Mouse (Mus musculus) embryo, embryonic 11.5 days (tissue): Measurements from ENCODE around the gene Ghitm.
"Not testable (repeated sequence)": the region's sequence is repeated elsewhere in the genome, so short reads cannot be mapped to it uniquely, and the experiment has no call there.

Experiments
- DNase-seq: peaks from one replicate; pipeline ENCODE4 v3.0.0-alpha.2; 2012; ENCODE audit warnings: low read depth, low spot score

Gene Ghitm

GRCm38 (mm10) chr14:37135127-37135593, at the start of gene Ghitm:
Gene Ghitm (minus strand): TSS chr14:37135272.
- peak; percentile 91 for DNase-seq

- no peak for DNase-seq
These were observed 49.8 kb upstream of the Ghitm start for GRCm38 (mm10) chr14:37184871-37185270.

GRCm38 (mm10) chr14:37174484-37174883, 39.4 kb upstream of the Ghitm start:
- no peak for DNase-seq

GRCm38 (mm10) chr14:37165266-37165926, 30.3 kb upstream of the Ghitm start:
- no peak for DNase-seq

- no peak for DNase-seq
These were observed 29.4 kb upstream of the Ghitm start for GRCm38 (mm10) chr14:37164392-37165032.

- no peak for DNase-seq
These were observed 28.3 kb upstream of the Ghitm start for GRCm38 (mm10) chr14:37163277-37163956.

GRCm38 (mm10) chr14:37154391-37154790, 19.3 kb upstream of the Ghitm start:
- no peak for DNase-seq

- DNase-seq, result no peak
These were observed 4.1 kb upstream of the Ghitm start for GRCm38 (mm10) chr14:37139051-37139710.

GRCm38 (mm10) chr14:37137596-37137995, 2.5 kb upstream of the Ghitm start:
- DNase-seq, result not testable (repeated sequence)

GRCm38 (mm10) chr14:37136110-37136509, 1.0 kb upstream of the Ghitm start:
- no peak for DNase-seq

GRCm38 (mm10) chr14:37135671-37136070, 599 bp upstream of the Ghitm start:
- no peak for DNase-seq

- DNase-seq, result no peak
These were observed 557 bp downstream of the Ghitm start for GRCm38 (mm10) chr14:37134304-37135126.

GRCm38 (mm10) chr14:37127652-37128051, 7.4 kb downstream of the Ghitm start:
- DNase-seq, result no peak

- no peak for DNase-seq
These were observed 15.8 kb downstream of the Ghitm start for GRCm38 (mm10) chr14:37119233-37119632.

- DNase-seq, result no peak
These were observed 21.1 kb downstream of the Ghitm start, which contains the start of gene 2610528A11Rik for GRCm38 (mm10) chr14:37113922-37114321. Gene 2610528A11Rik (minus strand): TSS chr14:37114022.

- no peak for DNase-seq
These were observed 22.1 kb downstream of the Ghitm start for GRCm38 (mm10) chr14:37112931-37113330.

GRCm38 (mm10) chr14:37111371-37111770, 23.7 kb downstream of the Ghitm start:
- DNase-seq, result no peak

- no peak for DNase-seq
These were observed 24.6 kb downstream of the Ghitm start for GRCm38 (mm10) chr14:37110456-37110855.

GRCm38 (mm10) chr14:37109975-37110374, 25.1 kb downstream of the Ghitm start:
- no peak for DNase-seq

GRCm38 (mm10) chr14:37109460-37109859, 25.6 kb downstream of the Ghitm start:
- no peak for DNase-seq

- DNase-seq, result no peak
These were observed 29.2 kb downstream of the Ghitm start for GRCm38 (mm10) chr14:37105846-37106245.
